Mouse (Mus musculus): Measurements from ENCODE around the gene Gatd1. TPM values are rescaled to one million over a fixed set of nuclear protein-coding genes. Genes with fewer than 3 reads are reported as not detected.

The Gatd1 gene
- polyA plus RNA-seq (2014; fragmentation: Illumina TruSeq; extraction: RNeasy Lipid Tissue Mini Kit (QIAGEN cat#74804); ENCODE audit: low read depth, low replicate concordance): 9.2 TPM

GRCm38 (mm10) chr7:141413809-141414584, at the start of gene Gatd1:
Gatd1 (minus strand) TSS chr7:141414136.

GRCm38 (mm10) chr7:141460391-141461113, 46.6 kb upstream of the Gatd1 start, which contains the start of gene Cracr2b:
Cracr2b (plus strand) TSS chr7:141461094.

GRCm38 (mm10) chr7:141454967-141455551, 41.1 kb upstream of the Gatd1 start, which contains the start of gene Pnpla2:
Pnpla2 (plus strand) TSS chr7:141455198.

GRCm38 (mm10) chr7:141447110-141447991, 33.4 kb upstream of the Gatd1 start, which contains the start of gene Rplp2:
Rplp2 (plus strand) TSS chr7:141447370.

GRCm38 (mm10) chr7:141443828-141444237, 29.9 kb upstream of the Gatd1 start, which contains the start of gene Pidd1:
Pidd1 (minus strand) TSS chr7:141444025.

GRCm38 (mm10) chr7:141437178-141438120, 23.5 kb upstream of the Gatd1 start, which contains the start of gene Slc25a22:
Slc25a22 (minus strand) TSS chr7:141437892.

GRCm38 (mm10) chr7:141429310-141429709, 15.4 kb upstream of the Gatd1 start, which contains the start of gene Cend1:
Cend1 (minus strand) TSS chr7:141429491.

GRCm38 (mm10) chr7:141391625-141392551, 22.0 kb downstream of the Gatd1 start, which contains the start of gene Taldo1:
Taldo1 (plus strand) TSS chr7:141392199.

Other genes starting within 250 kb of the Gatd1 start
- gene Rnh1, start 241.3 kb downstream of the Gatd1 start, polyA plus RNA-seq (2014; fragmentation: Illumina TruSeq; extraction: RNeasy Lipid Tissue Mini Kit (QIAGEN cat#74804); ENCODE audit: low read depth, low replicate concordance): 0.89 TPM
- gene Hras, start 220.1 kb downstream of the Gatd1 start, polyA plus RNA-seq (2014; fragmentation: Illumina TruSeq; extraction: RNeasy Lipid Tissue Mini Kit (QIAGEN cat#74804); ENCODE audit: low read depth, low replicate concordance): 9.9 TPM
- gene Lrrc56, start 220.0 kb downstream of the Gatd1 start, polyA plus RNA-seq (2014; fragmentation: Illumina TruSeq; extraction: RNeasy Lipid Tissue Mini Kit (QIAGEN cat#74804); ENCODE audit: low read depth, low replicate concordance): 0.69 TPM
- gene Lmntd2, start 200.1 kb downstream of the Gatd1 start, polyA plus RNA-seq (2014; fragmentation: Illumina TruSeq; extraction: RNeasy Lipid Tissue Mini Kit (QIAGEN cat#74804); ENCODE audit: low read depth, low replicate concordance): 0.20 TPM
- gene Rassf7, start 198.3 kb downstream of the Gatd1 start, polyA plus RNA-seq (2014; fragmentation: Illumina TruSeq; extraction: RNeasy Lipid Tissue Mini Kit (QIAGEN cat#74804); ENCODE audit: low read depth, low replicate concordance): 5.0 TPM
- 13.1 TPM for gene Phrf1, start 185.4 kb downstream of the Gatd1 start, polyA plus RNA-seq (2014; fragmentation: Illumina TruSeq; extraction: RNeasy Lipid Tissue Mini Kit (QIAGEN cat#74804); ENCODE audit: low read depth, low replicate concordance)
- 12.1 TPM for gene Irf7, start 147.7 kb downstream of the Gatd1 start, polyA plus RNA-seq (2014; fragmentation: Illumina TruSeq; extraction: RNeasy Lipid Tissue Mini Kit (QIAGEN cat#74804); ENCODE audit: low read depth, low replicate concordance)
- 46.1 TPM for gene Cdhr5, start 137.3 kb downstream of the Gatd1 start, polyA plus RNA-seq (2014; fragmentation: Illumina TruSeq; extraction: RNeasy Lipid Tissue Mini Kit (QIAGEN cat#74804); ENCODE audit: low read depth, low replicate concordance)
- gene Sct, start 135.0 kb downstream of the Gatd1 start, polyA plus RNA-seq (2014; fragmentation: Illumina TruSeq; extraction: RNeasy Lipid Tissue Mini Kit (QIAGEN cat#74804); ENCODE audit: low read depth, low replicate concordance): not detected
- not detected for gene Drd4, start 122.1 kb downstream of the Gatd1 start, polyA plus RNA-seq (2014; fragmentation: Illumina TruSeq; extraction: RNeasy Lipid Tissue Mini Kit (QIAGEN cat#74804); ENCODE audit: low read depth, low replicate concordance)
- 1.0 TPM for gene Deaf1, start 86.4 kb downstream of the Gatd1 start, polyA plus RNA-seq (2014; fragmentation: Illumina TruSeq; extraction: RNeasy Lipid Tissue Mini Kit (QIAGEN cat#74804); ENCODE audit: low read depth, low replicate concordance)
- 17.9 TPM for gene Tmem80, start 86.4 kb downstream of the Gatd1 start, polyA plus RNA-seq (2014; fragmentation: Illumina TruSeq; extraction: RNeasy Lipid Tissue Mini Kit (QIAGEN cat#74804); ENCODE audit: low read depth, low replicate concordance)
- gene Eps8l2, start 75.3 kb downstream of the Gatd1 start, polyA plus RNA-seq (2014; fragmentation: Illumina TruSeq; extraction: RNeasy Lipid Tissue Mini Kit (QIAGEN cat#74804); ENCODE audit: low read depth, low replicate concordance): 6.2 TPM
- gene Taldo1, start 21.9 kb downstream of the Gatd1 start, polyA plus RNA-seq (2014; fragmentation: Illumina TruSeq; extraction: RNeasy Lipid Tissue Mini Kit (QIAGEN cat#74804); ENCODE audit: low read depth, low replicate concordance): 14.4 TPM
- not detected for gene Cend1, start 15.4 kb upstream of the Gatd1 start, polyA plus RNA-seq (2014; fragmentation: Illumina TruSeq; extraction: RNeasy Lipid Tissue Mini Kit (QIAGEN cat#74804); ENCODE audit: low read depth, low replicate concordance)
- 0.97 TPM for gene Slc25a22, start 23.8 kb upstream of the Gatd1 start, polyA plus RNA-seq (2014; fragmentation: Illumina TruSeq; extraction: RNeasy Lipid Tissue Mini Kit (QIAGEN cat#74804); ENCODE audit: low read depth, low replicate concordance)
- 0.12 TPM for gene Pidd1, start 29.9 kb upstream of the Gatd1 start, polyA plus RNA-seq (2014; fragmentation: Illumina TruSeq; extraction: RNeasy Lipid Tissue Mini Kit (QIAGEN cat#74804); ENCODE audit: low read depth, low replicate concordance)
- 15.4 TPM for gene Rplp2, start 33.2 kb upstream of the Gatd1 start, polyA plus RNA-seq (2014; fragmentation: Illumina TruSeq; extraction: RNeasy Lipid Tissue Mini Kit (QIAGEN cat#74804); ENCODE audit: low read depth, low replicate concordance)
- gene Pnpla2, start 41.1 kb upstream of the Gatd1 start, polyA plus RNA-seq (2014; fragmentation: Illumina TruSeq; extraction: RNeasy Lipid Tissue Mini Kit (QIAGEN cat#74804); ENCODE audit: low read depth, low replicate concordance): 1.5 TPM
- gene Cracr2b, start 47.0 kb upstream of the Gatd1 start, polyA plus RNA-seq (2014; fragmentation: Illumina TruSeq; extraction: RNeasy Lipid Tissue Mini Kit (QIAGEN cat#74804); ENCODE audit: low read depth, low replicate concordance): not detected
- gene Cd151, start 53.3 kb upstream of the Gatd1 start, polyA plus RNA-seq (2014; fragmentation: Illumina TruSeq; extraction: RNeasy Lipid Tissue Mini Kit (QIAGEN cat#74804); ENCODE audit: low read depth, low replicate concordance): 29.8 TPM
- gene Polr2l, start 61.0 kb upstream of the Gatd1 start, polyA plus RNA-seq (2014; fragmentation: Illumina TruSeq; extraction: RNeasy Lipid Tissue Mini Kit (QIAGEN cat#74804); ENCODE audit: low read depth, low replicate concordance): 3.3 TPM
- gene Tspan4, start 61.1 kb upstream of the Gatd1 start, polyA plus RNA-seq (2014; fragmentation: Illumina TruSeq; extraction: RNeasy Lipid Tissue Mini Kit (QIAGEN cat#74804); ENCODE audit: low read depth, low replicate concordance): 2.3 TPM
- 3.5 TPM for gene Chid1, start 125.7 kb upstream of the Gatd1 start, polyA plus RNA-seq (2014; fragmentation: Illumina TruSeq; extraction: RNeasy Lipid Tissue Mini Kit (QIAGEN cat#74804); ENCODE audit: low read depth, low replicate concordance)
- gene Ap2a2, start 148.0 kb upstream of the Gatd1 start, polyA plus RNA-seq (2014; fragmentation: Illumina TruSeq; extraction: RNeasy Lipid Tissue Mini Kit (QIAGEN cat#74804); ENCODE audit: low read depth, low replicate concordance): 131 TPM
- gene Muc6, start 241.2 kb upstream of the Gatd1 start, polyA plus RNA-seq (2014; fragmentation: Illumina TruSeq; extraction: RNeasy Lipid Tissue Mini Kit (QIAGEN cat#74804); ENCODE audit: low read depth, low replicate concordance): not detected